Mouse (Mus musculus) CH12.LX (cell line): ENCODE measurements around the gene Gucy2c. TPM values are rescaled to one million over a fixed set of nuclear protein-coding genes. Genes with fewer than 3 reads are reported as not detected.

Experiments
- DNase-seq: peaks from one replicate; pipeline ENCODE4 v3.0.0-alpha.2; 2013; ENCODE audit errors: extremely low read depth
- H3K27ac ChIP-seq: 2 replicates; pipeline ENCODE4 v1.5.1; 2012; ENCODE audit warnings: low read depth, mild to moderate bottlenecking, control low read depth, moderate library complexity; ENCODE audit not compliant: insufficient read depth
- H3K27me3 ChIP-seq: replicated peaks from 2 replicates; pipeline ENCODE3; 2012; ENCODE audit warnings: inconsistent platforms
- H3K36me3 ChIP-seq, 2 experiments: replicated peaks in 1 of 2; 2 replicates each; pipeline versions ENCODE3 to v1.6.1; 2012; ENCODE audit warnings: inconsistent platforms in 1 of 2, low read length in 1 of 2, mild to moderate bottlenecking in 1 of 2, mixed read lengths in 1 of 2, moderate library complexity in 1 of 2; ENCODE audit not compliant: control insufficient read depth in 1 of 2, insufficient read depth in 1 of 2
- H3K4me1 ChIP-seq, 2 experiments: 2 replicates each; pipeline ENCODE4 v1.6.1; 2012; ENCODE audit warnings: inconsistent platforms in 1 of 2, moderate library complexity in 1 of 2; ENCODE audit not compliant: insufficient read depth in 2 of 2, control insufficient read depth in 1 of 2
- H3K4me2 ChIP-seq: 2 replicates; pipeline ENCODE4 v1.6.1; 2012; ENCODE audit warnings: low read depth, mild to moderate bottlenecking, control low read depth; ENCODE audit not compliant: poor library complexity, insufficient read depth, severe bottlenecking
- H3K4me3 ChIP-seq, 3 experiments: fragments of 150-350 bp in 1 of 3; sonication (generic) in 1 of 3; replicated peaks in 1 of 3; 2 replicates each; pipeline versions ENCODE3 to v1.5.1; 2011 to 2012; ENCODE audit warnings: low read depth in 2 of 3, low read length in 2 of 3, mild to moderate bottlenecking in 2 of 3, moderate library complexity in 2 of 3, control low read depth in 1 of 3, improper control_type of control experiment in 1 of 3, inconsistent platforms in 1 of 3, mixed read lengths in 1 of 3; ENCODE audit not compliant: poor library complexity in 1 of 3
- H3K79me2 ChIP-seq: replicated peaks from 2 replicates; pipeline ENCODE4 v1.6.1; 2012; ENCODE audit warnings: mild to moderate bottlenecking, moderate library complexity; ENCODE audit not compliant: control insufficient read depth, poor library complexity, insufficient read depth, severe bottlenecking; ENCODE audit errors: extremely low read depth
- H3K9ac ChIP-seq: 2 replicates; pipeline ENCODE4 v1.6.1; 2012; ENCODE audit warnings: low read depth, mild to moderate bottlenecking, control low read depth, moderate library complexity; ENCODE audit not compliant: insufficient read depth
- H3K9me3 ChIP-seq: replicated peaks from 2 replicates; pipeline ENCODE3; 2012; ENCODE audit warnings: low read length, inconsistent platforms, mixed read lengths
- BHLHE40 ChIP-seq: IDR thresholded peaks from 2 replicates; pipeline ENCODE4 v1.6.1; 2011; ENCODE audit warnings: mild to moderate bottlenecking, low read depth, low read length, improper control_type of control experiment
- CHD2 ChIP-seq: IDR thresholded peaks from 2 replicates; pipeline ENCODE4 v1.6.1; 2011; ENCODE audit warnings: low read length, improper control_type of control experiment
- CTCF ChIP-seq, 2 experiments: IDR thresholded peaks in 1 of 2; conservative IDR thresholded peaks in 1 of 2; 2 replicates each; pipeline ENCODE4 v1.5.1; 2011 to 2012; ENCODE audit warnings: low read depth in 2 of 2, low read length in 2 of 2, improper control_type of control experiment in 1 of 2, inconsistent platforms in 1 of 2, mild to moderate bottlenecking in 1 of 2, moderate library complexity in 1 of 2
- E2F4 ChIP-seq: IDR thresholded peaks from 2 replicates; pipeline ENCODE4 v1.6.1; 2011; ENCODE audit warnings: low read depth, low read length, improper control_type of control experiment; ENCODE audit not compliant: insufficient replicate concordance
- ELF1 ChIP-seq: IDR thresholded peaks from 2 replicates; pipeline ENCODE4 v1.6.1; 2014; ENCODE audit warnings: low read depth, mild to moderate bottlenecking, inconsistent platforms, low read length, improper control_type of control experiment
- ETS1 ChIP-seq: conservative IDR thresholded peaks from 2 replicates; pipeline ENCODE4 v1.6.1; 2012; ENCODE audit warnings: low read depth, mild to moderate bottlenecking, inconsistent platforms, low read length, improper control_type of control experiment, moderate library complexity
- GABPA ChIP-seq: IDR thresholded peaks from 2 replicates; pipeline ENCODE4 v1.6.1; 2012; ENCODE audit warnings: low read depth, low read length, improper control_type of control experiment, inconsistent platforms; ENCODE audit not compliant: insufficient replicate concordance
- HCFC1 ChIP-seq: IDR thresholded peaks from 2 replicates; pipeline ENCODE4 v1.6.1; 2012; ENCODE audit warnings: low read depth, mild to moderate bottlenecking, inconsistent platforms, low read length, improper control_type of control experiment
- IRF4 ChIP-seq: IDR thresholded peaks from 2 replicates; pipeline ENCODE4 v1.6.1; 2014; ENCODE audit warnings: low read depth, mild to moderate bottlenecking, inconsistent platforms, low read length, improper control_type of control experiment
- JUN ChIP-seq: IDR thresholded peaks from 2 replicates; pipeline ENCODE4 v1.6.1; 2011; ENCODE audit warnings: low read depth, mild to moderate bottlenecking, low read length, improper control_type of control experiment, moderate library complexity; ENCODE audit not compliant: insufficient read depth
- JUND ChIP-seq: conservative IDR thresholded peaks from 2 replicates; pipeline ENCODE4 v1.6.1; 2011; ENCODE audit warnings: low read depth, low read length, improper control_type of control experiment
- KAT2A ChIP-seq: IDR thresholded peaks from 2 replicates; pipeline ENCODE4 v1.6.1; 2012; ENCODE audit warnings: low read length, improper control_type of control experiment, inconsistent platforms; ENCODE audit not compliant: insufficient replicate concordance
- MAFK ChIP-seq: IDR thresholded peaks from 2 replicates; pipeline ENCODE4 v1.6.1; 2011; ENCODE audit warnings: low read length, improper control_type of control experiment; ENCODE audit not compliant: insufficient replicate concordance
- MAX ChIP-seq: IDR thresholded peaks from 2 replicates; pipeline ENCODE4 v1.6.1; 2011; ENCODE audit warnings: low read length, improper control_type of control experiment
- MEF2A ChIP-seq: IDR thresholded peaks from 2 replicates; pipeline ENCODE4 v1.6.1; 2014; ENCODE audit warnings: low read depth, mild to moderate bottlenecking, inconsistent platforms, low read length, improper control_type of control experiment, borderline replicate concordance
- NELFE ChIP-seq: IDR thresholded peaks from 2 replicates; pipeline ENCODE4 v1.6.1; 2011; ENCODE audit warnings: low read depth, low read length, improper control_type of control experiment
- NRF1 ChIP-seq: IDR thresholded peaks from 2 replicates; pipeline ENCODE4 v1.6.1; 2014; ENCODE audit warnings: low read depth, mild to moderate bottlenecking, inconsistent platforms, low read length, improper control_type of control experiment, moderate library complexity
- POLR2AphosphoS2 ChIP-seq: IDR thresholded peaks from 2 replicates; pipeline ENCODE4 v1.6.1; 2011; ENCODE audit warnings: low read depth, low read length, improper control_type of control experiment
- UBTF ChIP-seq: IDR thresholded peaks from 2 replicates; pipeline ENCODE4 v1.6.1; 2012; ENCODE audit warnings: low read depth, mild to moderate bottlenecking, inconsistent platforms, low read length, improper control_type of control experiment, moderate library complexity
- USF1 ChIP-seq: IDR thresholded peaks from 2 replicates; pipeline ENCODE4 v1.6.1; 2014; ENCODE audit warnings: low read depth, mild to moderate bottlenecking, inconsistent platforms, low read length, improper control_type of control experiment
- ZKSCAN1 ChIP-seq: IDR thresholded peaks from 2 replicates; pipeline ENCODE4 v1.6.1; 2012; ENCODE audit warnings: low read depth, inconsistent platforms, low read length, improper control_type of control experiment, borderline replicate concordance
- ZMIZ1 ChIP-seq: IDR thresholded peaks from 2 replicates; pipeline ENCODE4 v1.6.1; 2012; ENCODE audit warnings: low read depth, mild to moderate bottlenecking, inconsistent platforms, low read length, improper control_type of control experiment
- dilution Hi-C: fragments of 300-500 bp; cut with MboI; formaldehyde crosslinking; loops from 2 replicates; pipeline ENCODE4 v1.14.3; 2020; ENCODE audit warnings: low sequenced_read_pairs; ENCODE audit not compliant: extremely low pct_unique_long_range_greater_than_20kb, extremely low pct_ligation_motif_present
- in situ Hi-C: fragments of 300-500 bp; cut with MboI; formaldehyde crosslinking; loops from 3 replicates; pipeline ENCODE4 v1.14.3; 2019; ENCODE audit warnings: low sequenced_read_pairs, low pct_ligation_motif_present, low pct_unique_long_range_greater_than_20kb, mixed read lengths
- polyA plus RNA-seq: library from polyadenylated mRNA; unstranded; fragments of >175 nt; gene quantifications from 2 replicates; pipeline ENCODE4 v1.2.1, GENCODE M21; 2012; ENCODE audit warnings: low read depth; ENCODE audit not compliant: insufficient read length
- total RNA-seq, 2 experiments: library from RNA; depleted of rRNA; stranded (reverse); fragments of 300-350 nt in 1 of 2; fragments of >200 nt in 1 of 2; gene quantifications; 2 replicates each; pipeline ENCODE4 v1.2.3; 2012 to 2014

The Gucy2c gene
- total RNA-seq (2012; rRNA removed) (0.08 and 0.13 TPM in 2 replicates), total RNA-seq (2014; rRNA removed) (0.08 TPM in 1 of 2 replicates, not detected in the other), polyA plus RNA-seq (0.08 and 0.10 TPM in 2 replicates)

DNA sequence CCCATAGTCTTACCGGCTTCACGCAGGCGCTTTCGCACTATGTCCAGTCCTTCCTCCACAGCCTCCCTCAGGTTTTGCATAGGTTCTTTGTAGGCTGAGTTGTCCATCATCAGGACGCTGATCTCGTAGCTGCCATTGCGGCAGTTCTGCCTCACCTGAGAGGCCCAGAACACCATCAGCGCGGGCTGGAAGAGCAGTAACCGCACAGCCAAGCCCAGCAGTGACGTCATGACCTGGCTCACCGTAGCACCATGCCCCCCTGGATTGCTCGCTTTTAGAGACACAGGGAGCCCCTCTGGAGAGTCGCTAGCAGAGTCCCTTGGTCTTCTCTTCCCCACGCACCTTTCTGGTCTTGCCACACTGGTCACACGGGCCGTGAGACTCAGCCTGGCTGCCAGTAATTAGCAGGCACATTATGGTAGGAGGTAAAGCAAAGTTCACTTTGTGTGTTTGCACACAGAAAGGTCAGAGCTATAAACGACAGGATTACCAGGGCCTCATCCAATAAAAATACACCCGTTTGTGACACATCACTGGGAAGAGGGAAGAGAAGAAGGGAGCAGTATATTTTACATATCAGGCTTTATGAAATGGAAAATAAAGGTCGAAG is at the start of gene Gucy2c:
Gene Gucy2c, minus strand, starts transcription at position 389 of the 610 bp plus-strand sequence.
- DNase-seq, result no peak
- dilution Hi-C loops (no loop called here), in situ Hi-C loops (no loop called here)
- no peaks in the 10 kb centered on the region for H3K9me3 ChIP-seq
- H3K79me2 ChIP-seq, result no peaks in the 10 kb centered on the region
- H3K36me3 ChIP-seq, result no peaks in the 10 kb centered on the region
- no peak for TF ChIP-seq MAX
- no peak for TF ChIP-seq IRF4
- no peak for TF ChIP-seq HCFC1
- no peak within 1 kb of the TSS for H3K4me2 ChIP-seq
- no peaks in the 10 kb centered on the region for H3K27me3 ChIP-seq
- no peak within 1 kb of the TSS for H3K27ac ChIP-seq
- peaks cover 0 to 2% of the 10 kb centered on the region in 2 experiments; a peak in 1 of 4 replicates for H3K4me1 ChIP-seq
- no peak within 1 kb of the TSS for H3K9ac ChIP-seq
- no peak within 1 kb of the TSS for H3K4me3 ChIP-seq

DNA sequence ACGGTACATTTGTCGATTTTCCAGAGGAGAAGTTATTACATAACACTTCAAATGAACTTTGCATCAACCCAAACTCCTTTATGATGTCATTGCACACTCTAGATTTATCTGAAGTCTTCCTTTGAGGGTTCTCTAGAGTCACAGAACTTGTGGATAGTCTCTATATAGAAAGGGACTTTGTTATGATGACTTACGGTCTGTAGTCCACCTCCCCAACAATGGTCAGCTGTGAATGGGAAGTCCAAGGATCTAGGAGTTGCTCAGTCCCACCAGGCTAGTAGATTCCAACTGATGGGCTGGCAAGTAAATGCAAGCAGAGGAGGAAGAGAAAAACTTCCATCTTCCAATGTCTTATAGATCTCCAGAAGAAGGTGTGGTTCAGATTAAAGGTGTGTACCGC is 47.1 kb upstream of the Gucy2c start:
- peak overlapping the region; percentile 100 for H3K4me2 ChIP-seq
- H3K4me1 ChIP-seq, result peaks cover 5 to 45% of the 10 kb centered on the region in 2 experiments
- H3K4me3 ChIP-seq, result peak overlapping the region; percentile 65 to 86 (median 84)
- peaks cover 53% of the 10 kb centered on the region for H3K79me2 ChIP-seq
- peak overlapping the region; percentile 58; the same call in 1 of the 2 replicates for H3K27ac ChIP-seq
- peaks cover 11 to 23% of the 10 kb centered on the region in 2 experiments for H3K36me3 ChIP-seq
- H3K9me3 ChIP-seq, result no peaks in the 10 kb centered on the region
- dilution Hi-C loops (no loop called here), in situ Hi-C loops (no loop called here)
- H3K27me3 ChIP-seq, result no peaks in the 10 kb centered on the region
- TF ChIP-seq UBTF (no peak), ELF1 (no peak)
- H3K9ac ChIP-seq, result peak overlapping the region; percentile 98
- no peak for DNase-seq

GRCm38 (mm10) chr6:136827881-136828561 is 46.5 kb upstream of the Gucy2c start, which contains the start of gene Wbp11:
Gene Wbp11, minus strand, starts transcription at chr6:136828233.
- dilution Hi-C loops, result no loop called here
- H3K4me3 ChIP-seq, result peak within 1 kb of the TSS; percentile 84 to 93 (median 91)
- TF ChIP-seq BHLHE40, result no peak
- TF ChIP-seq CHD2, result peak; percentile 97
- TF ChIP-seq MEF2A, result 0 out of 2 replicates have a peak, but pooled peaks have one; percentile 16
- no peak for TF ChIP-seq MAFK
- TF ChIP-seq IRF4, result peak; percentile 67; the same call in 1 of the 2 replicates
- peak; percentile 54; the same call in 1 of the 2 replicates for TF ChIP-seq ETS1
- peak; percentile 86 for TF ChIP-seq MAX
- no peak for TF ChIP-seq CTCF (conservative IDR thresholded peaks at IDR 0.05 in 1 of 2, IDR thresholded peaks at IDR 0.05 in 1 of 2; ENCODE audit: low read depth in 2 of 2, low read length in 2 of 2)
- 0 out of 2 replicates have a peak, but pooled peaks have one; percentile 73 for TF ChIP-seq JUND
- TF ChIP-seq NELFE, result peak; percentile 92
- no peak for TF ChIP-seq ZKSCAN1
- peak; percentile 91 for TF ChIP-seq ZMIZ1
- TF ChIP-seq JUN, result 0 out of 2 replicates have a peak, but pooled peaks have one; percentile 41
- TF ChIP-seq NRF1, result peak; percentile 58
- no peak; the same call in 1 of the 2 replicates for TF ChIP-seq GABPA
- TF ChIP-seq POLR2AphosphoS2, result peak; percentile 96
- TF ChIP-seq E2F4, result peak; percentile 85; the same call in 1 of the 2 replicates
- TF ChIP-seq KAT2A, result peak; percentile 93
- no peak for TF ChIP-seq USF1

More at GRCm38 (mm10) chr6:136827881-136828561, 46.5 kb upstream of the Gucy2c start, which contains the start of gene Wbp11:
- Histone ChIP-seq H3K9ac (peak within 1 kb of the TSS; percentile 98), H3K27ac (peak within 1 kb of the TSS; percentile 58), H3K4me1 (peaks cover 3 to 39% of the 10 kb centered on the region in 2 experiments; a peak in 3 of 4 replicates), H3K79me2 (peaks cover 49% of the 10 kb centered on the region), H3K9me3 (no peaks in the 10 kb centered on the region), H3K27me3 (no peaks in the 10 kb centered on the region), H3K36me3 (peaks cover 13 to 23% of the 10 kb centered on the region in 2 experiments), H3K4me2 (peak within 1 kb of the TSS; percentile 100)
- in situ Hi-C loops, result no loop called here
- peak; percentile 98 for DNase-seq
